Mouse (Mus musculus) retina, adult 2 months (tissue): Measurements from ENCODE around the gene Tyw1.

ENCODE experiments used
- DNase-seq: peaks from one replicate; pipeline ENCODE4 v3.0.0-alpha.2; 2012; ENCODE audit warnings: low read depth, low spot score

Tyw1 gene

GRCm38 (mm10) chr5:130264433-130265005 is 9.1 kb downstream of the Tyw1 start:
- DNase-seq, result no peak

GRCm38 (mm10) chr5:130266651-130267050 is 11.2 kb downstream of the Tyw1 start:
- DNase-seq, result no peak

GRCm38 (mm10) chr5:130267316-130267715 is 11.9 kb downstream of the Tyw1 start:
- DNase-seq, result no peak

- no peak for DNase-seq
These were observed 13.6 kb downstream of the Tyw1 start for GRCm38 (mm10) chr5:130268976-130269375.

- DNase-seq, result no peak
These were observed 16.9 kb downstream of the Tyw1 start for GRCm38 (mm10) chr5:130272344-130272743.

GRCm38 (mm10) chr5:130273046-130273445 is 17.6 kb downstream of the Tyw1 start:
- no peak for DNase-seq

GRCm38 (mm10) chr5:130275509-130275908 is 20.1 kb downstream of the Tyw1 start:
- DNase-seq, result no peak

GRCm38 (mm10) chr5:130278011-130278472 is 22.6 kb downstream of the Tyw1 start:
- no peak for DNase-seq

- DNase-seq, result no peak
These were observed 27.8 kb downstream of the Tyw1 start for GRCm38 (mm10) chr5:130283079-130283732.

GRCm38 (mm10) chr5:130288106-130288505 is 32.7 kb downstream of the Tyw1 start:
- DNase-seq, result no peak

GRCm38 (mm10) chr5:130290242-130290641 is 34.8 kb downstream of the Tyw1 start:
- no peak for DNase-seq

GRCm38 (mm10) chr5:130290775-130291174 is 35.4 kb downstream of the Tyw1 start:
- no peak for DNase-seq

GRCm38 (mm10) chr5:130292976-130293375 is 37.6 kb downstream of the Tyw1 start:
- DNase-seq, result no peak

- no peak for DNase-seq
These were observed 38.5 kb downstream of the Tyw1 start for GRCm38 (mm10) chr5:130293941-130294340.

- DNase-seq, result no peak
These were observed 39.2 kb downstream of the Tyw1 start for GRCm38 (mm10) chr5:130294598-130294997.

GRCm38 (mm10) chr5:130296071-130296470 is 40.7 kb downstream of the Tyw1 start:
- DNase-seq, result no peak

- DNase-seq, result no peak
These were observed 43.5 kb downstream of the Tyw1 start for GRCm38 (mm10) chr5:130298831-130299460.

GRCm38 (mm10) chr5:130299526-130299925 is 44.1 kb downstream of the Tyw1 start:
- DNase-seq, result no peak

GRCm38 (mm10) chr5:130303611-130304010 is 48.2 kb downstream of the Tyw1 start:
- no peak for DNase-seq

- DNase-seq, result no peak
These were observed 52.5 kb downstream of the Tyw1 start for GRCm38 (mm10) chr5:130307921-130308320.

GRCm38 (mm10) chr5:130310077-130310476 is 54.7 kb downstream of the Tyw1 start:
- no peak for DNase-seq

GRCm38 (mm10) chr5:130310827-130311226 is 55.4 kb downstream of the Tyw1 start:
- no peak for DNase-seq

- DNase-seq, result no peak
These were observed 58.1 kb downstream of the Tyw1 start for GRCm38 (mm10) chr5:130313488-130313887.
